Mouse (Mus musculus): ENCODE data around the gene Coro1a.
"Not testable (repeated sequence)": the region's sequence is repeated elsewhere in the genome, so short reads cannot be mapped to it uniquely, and the experiment has no call there.

Gene Coro1a

DNA sequence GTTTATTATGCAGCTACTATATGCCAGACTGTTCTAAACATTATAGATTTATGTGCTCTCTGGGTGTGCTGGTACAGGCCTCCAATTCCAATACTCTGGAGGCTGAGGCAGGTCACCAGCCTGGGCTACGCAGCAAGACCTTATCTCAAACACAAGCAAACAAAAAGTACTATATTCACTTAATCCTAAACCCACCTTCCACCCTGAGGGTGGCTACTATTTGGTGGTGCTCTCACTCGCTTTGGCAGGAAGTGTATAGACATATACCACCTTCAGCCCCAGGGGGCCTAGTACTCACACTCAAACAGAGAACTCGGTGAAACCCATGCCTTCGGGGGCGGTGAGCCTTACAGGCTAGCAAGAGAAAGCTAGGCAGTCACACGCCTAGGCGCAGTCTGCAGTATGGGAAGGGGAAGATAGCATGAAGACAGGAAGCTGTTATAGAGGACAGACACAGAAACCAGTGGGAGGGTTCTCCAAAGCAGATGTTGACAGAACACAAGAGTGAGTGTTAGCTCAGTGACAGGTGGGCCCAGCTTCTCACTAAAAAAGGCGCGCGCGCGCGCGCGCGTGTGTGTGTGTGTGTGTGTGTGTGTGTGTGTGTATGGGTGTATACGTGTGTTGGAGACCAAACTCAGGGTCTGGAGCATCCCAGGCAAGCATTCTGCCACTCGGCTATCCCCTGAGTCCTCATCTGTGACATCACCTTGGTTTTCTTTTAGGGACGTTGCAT lies at the start of gene Coro1a:
Gene Coro1a (minus strand): TSS at position 346 of the 733 bp plus-strand sequence.
- no peak for DNase-seq

GRCm38 (mm10) chr7:126754866-126755265 lies 47.3 kb upstream of the Coro1a start:
- peak; percentile 77 for DNase-seq

DNA sequence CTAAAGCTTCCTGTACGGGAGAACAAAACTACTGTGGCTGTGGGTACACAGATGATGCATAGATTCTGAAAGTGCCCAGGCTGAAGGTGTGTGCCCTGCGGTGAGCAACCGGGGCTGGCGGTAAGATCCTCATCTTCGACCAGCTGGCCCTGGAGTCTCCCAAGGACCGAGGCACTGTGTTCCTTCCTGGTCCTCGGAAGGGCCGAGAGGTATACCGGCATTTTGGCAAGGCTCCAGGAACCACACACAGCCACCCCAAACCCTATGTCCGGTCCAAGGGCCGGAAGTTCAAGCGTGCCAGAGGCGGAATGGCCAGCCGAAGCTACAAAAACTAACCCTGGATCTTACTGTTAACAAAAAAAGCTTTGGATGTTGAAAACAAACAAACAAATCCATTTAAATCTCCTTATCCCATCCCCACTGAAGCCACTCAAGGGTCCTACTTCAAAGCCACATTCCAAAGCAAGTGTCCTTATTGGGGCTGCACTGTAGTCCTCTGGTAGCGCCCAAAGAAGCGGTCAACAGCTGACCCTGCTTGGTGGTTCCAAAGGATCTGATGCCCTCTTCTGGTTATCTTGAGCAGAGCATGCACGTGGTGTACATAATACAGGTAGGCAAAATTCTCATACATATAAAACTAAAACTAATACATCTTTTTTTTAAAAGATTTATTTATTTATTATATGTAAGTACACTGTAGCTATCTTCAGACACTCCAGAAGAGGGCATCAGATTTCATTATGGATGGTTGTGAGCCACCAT lies 42.2 kb upstream of the Coro1a start:
- DNase-seq, result no peak

DNA sequence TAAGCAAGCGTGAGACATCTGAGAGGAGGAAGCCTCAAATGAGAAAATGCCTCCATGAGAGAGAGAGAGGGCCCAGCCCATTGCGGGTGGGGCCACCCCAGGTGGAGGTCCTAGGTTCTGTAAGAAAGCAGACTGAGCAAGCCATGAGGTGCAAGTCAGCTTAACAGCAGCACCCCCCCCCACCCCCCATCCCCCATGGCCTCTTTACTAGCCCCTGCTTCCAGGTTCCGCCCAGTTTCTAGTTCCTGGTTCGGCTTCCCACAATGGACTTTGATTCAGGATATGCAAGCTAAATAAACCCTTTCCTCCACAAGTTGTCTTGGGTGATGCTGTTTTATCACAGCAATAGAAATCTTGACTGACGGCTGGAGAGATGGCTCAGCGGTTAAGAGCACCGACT lies 41.2 kb upstream of the Coro1a start:
- no peak for DNase-seq

DNA sequence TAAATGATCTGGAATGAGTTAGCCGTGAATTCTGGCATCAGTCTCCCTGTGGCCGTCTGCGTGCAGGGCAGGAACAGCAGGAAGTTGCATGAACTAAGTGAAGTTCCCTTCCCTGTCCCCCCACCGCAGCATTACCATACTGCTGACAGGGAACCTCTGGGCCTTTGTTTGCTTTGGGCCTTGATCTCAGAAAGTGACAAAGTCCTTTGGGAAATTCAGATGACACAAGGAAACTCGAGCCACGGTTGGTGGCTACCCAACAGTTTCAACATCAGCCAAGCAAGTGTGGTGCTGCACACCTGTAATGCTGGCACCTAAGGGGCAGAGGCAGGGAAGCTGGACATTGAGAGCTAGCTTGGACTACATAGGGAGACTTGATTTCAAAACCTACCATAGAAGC lies 39.2 kb upstream of the Coro1a start:
- DNase-seq, result no peak

DNA sequence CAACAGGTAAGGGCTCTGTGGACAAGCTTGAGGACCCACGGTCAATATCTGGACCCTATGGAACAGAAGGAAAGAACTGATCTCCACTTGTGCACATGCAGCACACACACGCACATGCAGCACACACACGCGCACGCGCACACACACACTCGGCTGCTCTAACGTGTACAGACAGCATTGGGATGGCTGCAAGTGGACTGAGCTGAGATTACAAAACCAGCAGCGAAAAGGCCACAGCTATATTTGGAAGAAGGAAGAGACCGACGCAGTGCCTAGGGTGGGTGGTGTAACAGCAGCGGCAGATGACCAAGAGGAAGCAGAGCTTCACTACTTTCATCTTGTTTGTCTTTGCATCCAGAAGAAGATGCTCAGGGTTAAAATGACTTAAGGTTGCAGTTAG lies 38.5 kb upstream of the Coro1a start:
- DNase-seq, result no peak

- no peak for DNase-seq
Measured at GRCm38 (mm10) chr7:126741964-126742482, 34.4 kb upstream of the Coro1a start.

DNA sequence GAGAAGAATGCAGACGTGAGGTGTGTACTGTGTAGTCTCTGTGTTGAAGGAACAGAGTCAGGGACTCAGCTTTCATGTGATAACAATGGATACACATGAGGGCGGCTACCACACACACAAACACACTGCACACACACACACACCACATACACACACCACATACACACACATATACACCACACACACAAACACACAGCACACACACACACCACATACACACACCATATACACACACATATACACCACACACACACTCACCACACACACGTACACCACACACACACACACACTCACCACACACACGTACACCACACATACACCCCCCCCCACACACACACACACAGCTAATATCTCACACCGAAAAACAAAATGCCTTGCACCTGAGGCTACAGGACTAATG lies 33.9 kb upstream of the Coro1a start:
- DNase-seq, result no peak

DNA sequence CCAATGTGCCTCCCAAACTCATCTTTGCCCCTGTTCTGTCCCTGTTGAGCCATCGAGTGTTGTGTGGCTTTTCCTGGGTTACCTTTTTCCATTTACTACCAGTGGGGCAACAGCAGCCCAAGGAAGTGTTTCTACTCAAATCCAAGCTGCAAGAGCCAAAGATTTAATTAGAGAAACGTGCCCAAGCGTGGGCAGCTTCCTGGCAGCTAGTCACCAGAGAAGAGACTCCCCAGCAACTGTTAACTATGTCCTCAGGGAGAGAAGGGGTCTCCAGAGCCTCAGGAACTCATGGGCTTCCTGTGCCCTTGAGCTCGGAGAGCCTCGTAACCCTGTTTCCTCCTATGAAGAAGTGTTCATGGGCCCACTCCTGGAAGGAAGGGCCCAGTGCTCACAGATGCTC lies 33.4 kb upstream of the Coro1a start:
- no peak for DNase-seq

DNA sequence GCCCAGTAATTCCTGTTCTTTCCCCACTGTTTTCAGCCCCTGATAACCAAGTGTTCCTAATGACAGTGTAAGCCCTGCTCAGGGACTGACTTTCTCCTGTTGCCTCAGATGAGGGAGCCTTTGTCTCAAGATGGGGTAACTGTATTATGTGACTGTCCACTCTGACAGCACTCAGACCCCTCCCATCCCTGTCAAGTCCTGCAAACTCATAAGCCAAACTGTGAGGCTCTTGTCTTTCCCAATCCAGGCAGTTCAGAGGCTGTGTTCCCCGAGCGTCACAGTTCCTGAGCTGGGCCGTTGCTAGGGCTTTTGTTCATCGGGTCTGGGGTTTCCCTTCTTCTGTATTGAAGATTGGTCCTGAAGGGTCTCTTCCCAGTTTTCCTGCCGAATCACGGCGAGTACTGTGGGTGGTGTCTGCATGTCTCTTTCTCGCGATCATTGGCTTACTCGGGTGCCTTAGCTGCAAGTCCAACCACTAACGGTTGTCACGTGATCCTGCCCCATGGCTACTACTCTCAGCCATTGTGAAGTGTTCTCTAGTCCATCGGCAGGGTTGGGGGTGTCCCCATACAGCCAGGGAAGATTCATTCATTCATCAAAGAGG lies 32.6 kb upstream of the Coro1a start:
- no peak for DNase-seq

DNA sequence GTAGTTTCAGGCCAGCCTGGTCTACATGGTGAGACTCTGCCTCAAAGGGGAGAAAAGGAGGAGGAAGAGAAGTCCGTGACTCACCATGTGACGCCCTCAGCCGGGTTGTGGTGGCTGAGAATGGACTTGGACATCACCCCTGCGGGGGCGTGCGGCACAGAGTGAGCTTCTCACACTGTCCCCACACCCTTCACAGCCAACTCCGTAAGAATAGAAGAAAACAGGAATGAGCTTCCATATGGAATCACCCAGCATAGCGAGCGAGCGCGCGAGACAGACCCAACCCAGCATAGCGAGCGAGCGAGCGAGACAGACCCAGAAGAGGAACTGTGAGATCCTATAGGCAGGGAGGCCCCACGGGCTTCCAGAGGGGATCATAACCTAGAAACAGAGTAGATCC lies 32.0 kb upstream of the Coro1a start:
- peak; percentile 88 for DNase-seq

DNA sequence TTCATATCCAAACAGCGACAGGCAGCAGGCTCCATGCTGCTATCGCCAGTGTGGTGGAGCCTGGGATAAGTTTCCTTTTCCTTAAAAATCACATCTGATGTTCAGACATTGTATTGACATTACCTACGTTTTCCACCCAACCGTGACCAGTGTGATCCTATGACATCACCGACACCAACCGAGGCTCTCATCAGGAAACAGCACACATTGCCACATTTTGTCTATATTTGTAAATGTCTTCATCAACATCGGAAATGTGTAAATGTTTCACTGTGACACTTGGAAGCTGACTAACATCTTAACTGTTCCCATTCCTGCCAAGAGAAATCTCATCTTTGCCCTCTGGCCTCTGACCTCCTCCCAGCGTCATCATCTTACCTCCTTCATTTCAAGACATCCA lies 28.5 kb upstream of the Coro1a start:
- DNase-seq, result no peak

DNA sequence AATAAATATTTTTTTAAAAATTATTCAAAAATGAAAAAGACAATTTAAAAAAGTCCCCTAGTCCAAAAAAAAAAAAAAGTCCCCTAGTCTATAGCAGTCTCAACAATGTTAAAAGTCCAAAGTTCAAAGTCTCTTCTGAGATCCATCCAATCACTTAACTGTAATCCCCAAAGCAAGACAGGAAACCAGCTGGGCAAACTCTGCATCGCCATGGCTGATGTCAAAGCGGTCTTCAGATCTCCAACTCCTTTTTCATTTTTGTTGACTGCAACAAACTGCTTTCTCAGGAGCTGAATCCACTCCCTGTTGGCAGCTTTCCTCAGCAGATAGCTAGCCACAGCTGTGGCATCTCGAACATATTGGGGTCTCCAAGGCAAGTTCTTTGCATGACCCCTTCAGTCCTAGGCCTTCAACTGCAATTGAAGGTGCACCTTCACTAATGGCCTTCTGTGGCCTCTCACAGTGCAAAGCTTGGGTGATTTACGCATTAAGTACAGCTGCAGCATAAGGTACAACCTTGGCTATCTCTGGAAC lies 22.7 kb upstream of the Coro1a start:
- DNase-seq, result not testable (repeated sequence)

GRCm38 (mm10) chr7:126725667-126726066 lies 18.1 kb upstream of the Coro1a start:
- DNase-seq, result no peak

GRCm38 (mm10) chr7:126725077-126725476 lies 17.5 kb upstream of the Coro1a start:
- no peak for DNase-seq

DNA sequence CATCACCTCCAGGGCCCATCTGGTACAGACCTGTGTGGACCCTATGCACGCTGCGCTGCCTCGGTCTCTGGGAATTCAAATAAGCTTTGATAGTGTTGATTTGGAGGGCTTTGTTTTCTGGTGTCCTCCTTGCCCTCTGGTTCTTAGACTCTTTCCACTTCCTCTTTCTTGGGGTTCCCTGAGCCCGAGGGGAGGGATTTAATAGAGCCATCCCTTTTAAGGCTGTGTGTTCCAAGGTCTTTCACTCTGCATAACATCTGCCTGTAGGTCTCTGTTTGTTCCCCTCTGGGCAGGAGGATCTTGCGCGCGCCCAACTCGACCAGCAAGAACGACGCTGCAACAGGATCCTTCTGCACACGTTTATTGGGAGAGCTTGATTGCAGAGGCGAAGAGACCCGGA lies 14.0 kb upstream of the Coro1a start:
- DNase-seq, result no peak

- no peak for DNase-seq
Measured at GRCm38 (mm10) chr7:126718787-126719337, 11.3 kb upstream of the Coro1a start.

DNA sequence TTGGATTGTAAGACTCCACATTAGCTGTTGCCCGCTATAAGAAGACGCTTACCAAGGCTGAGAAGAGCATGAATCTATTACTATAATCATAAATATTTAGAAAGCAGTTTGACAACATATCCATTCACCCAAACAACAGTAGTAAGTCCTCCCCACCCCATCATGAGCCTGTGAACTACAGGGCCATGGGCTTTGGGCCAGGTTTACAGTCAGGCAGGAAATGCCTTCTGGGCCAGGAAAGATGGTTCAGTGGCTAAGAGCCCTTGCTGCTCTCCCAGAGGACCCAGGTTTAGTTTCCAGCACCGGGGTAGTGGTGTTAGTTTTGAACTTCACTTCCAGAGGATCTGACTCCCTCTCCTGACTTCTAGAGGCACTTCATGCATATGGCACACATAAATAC lies 10.0 kb upstream of the Coro1a start:
- DNase-seq, result no peak

DNA sequence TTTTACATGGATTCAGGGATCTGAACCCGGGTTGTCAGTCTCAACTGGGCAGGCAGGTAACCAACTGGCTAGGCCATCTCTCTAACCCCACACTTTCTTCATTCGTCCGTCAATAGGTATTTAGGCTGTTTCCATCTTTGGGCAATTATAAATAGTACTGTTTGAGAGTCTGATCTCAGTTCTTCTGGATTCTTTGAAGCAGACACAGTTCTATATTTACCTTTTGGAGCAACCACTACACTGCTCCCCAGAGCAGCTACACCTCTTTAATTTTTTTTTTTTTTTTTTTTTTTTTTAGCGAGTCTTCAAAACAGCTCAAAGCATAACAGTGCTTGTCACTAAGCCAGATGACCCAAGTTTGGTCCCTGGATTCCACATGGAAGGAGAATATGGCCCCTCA lies 8.1 kb upstream of the Coro1a start:
- DNase-seq, result no peak

DNA sequence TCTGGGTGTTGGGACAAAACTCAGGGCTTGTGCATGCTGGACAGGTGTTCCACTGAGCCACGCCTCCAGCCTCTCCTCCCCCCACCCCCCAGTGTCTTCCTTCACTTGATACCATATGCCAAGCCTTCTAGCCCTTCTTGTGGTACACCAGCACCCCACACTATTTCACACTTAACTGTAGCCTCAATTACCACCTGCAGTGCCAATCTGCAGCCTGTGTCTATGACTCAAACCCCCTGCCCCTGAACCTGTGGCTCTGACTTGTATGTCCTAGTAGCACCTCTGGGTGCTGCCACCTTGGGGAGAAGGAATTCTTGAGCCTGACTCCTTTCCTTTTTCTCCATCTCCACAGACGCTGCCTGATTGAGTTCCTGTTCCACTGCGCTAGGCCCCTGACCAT lies 4.3 kb upstream of the Coro1a start:
- DNase-seq, result no peak

GRCm38 (mm10) chr7:126710266-126710665 lies 2.7 kb upstream of the Coro1a start:
- DNase-seq, result no peak

GRCm38 (mm10) chr7:126708175-126708952 lies 777 bp upstream of the Coro1a start:
- no peak for DNase-seq
